Mouse (Mus musculus) thymus, postnatal 4 days (tissue): ENCODE data around the gene Gm6460.
"Not testable (repeated sequence)": the region's sequence is repeated elsewhere in the genome, so short reads cannot be mapped to it uniquely, and the experiment has no call there.

Experiments
- DNase-seq: peaks from one replicate; pipeline ENCODE4 v3.0.0; 2021

Gm6460 gene

DNA sequence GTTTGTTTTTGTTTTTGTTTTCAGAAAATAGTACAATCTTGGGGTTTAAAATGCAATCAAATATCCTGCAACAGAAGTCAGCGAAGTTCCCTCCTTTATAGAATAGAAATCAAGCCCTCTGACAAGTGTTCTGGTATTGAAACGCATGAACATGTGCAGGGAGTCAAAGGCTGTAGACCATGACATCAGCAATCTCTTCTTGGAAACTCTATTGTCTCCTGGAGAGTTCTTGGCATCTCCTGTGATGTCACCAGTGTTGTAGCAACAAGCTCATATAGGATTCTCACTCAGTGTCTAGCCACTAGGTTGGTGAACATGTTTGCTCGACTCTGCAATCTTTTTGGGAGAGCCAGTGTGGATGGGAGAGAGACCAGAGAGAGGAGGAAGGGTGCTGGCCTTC, at the start of gene Gm6460:
Gene Gm6460 (plus strand): TSS at position 301 of the 400 bp plus-strand sequence.
- DNase-seq, result not testable (repeated sequence)
